Mouse (Mus musculus) limb, embryonic 11.5 days (tissue): ENCODE measurements around the gene Dnmt3c. TPM values are rescaled to one million over a fixed set of nuclear protein-coding genes. Genes with fewer than 3 reads are reported as not detected.
"Not testable (repeated sequence)": the region's sequence is repeated elsewhere in the genome, so short reads cannot be mapped to it uniquely, and the experiment has no call there.

Experiments used
- ATAC-seq: fragments of 200-750 bp; cut with Nextera tagmentation; 2 replicates; pipeline ENCODE4 v1.8.0; 2017; ENCODE audit warnings: low read depth; ENCODE audit not compliant: insufficient number of reproducible peaks, low FRiP score, low TSS enrichment
- DNase-seq: peaks from one replicate; pipeline ENCODE4 v3.0.0-alpha.2; 2015; ENCODE audit warnings: low spot score
- H3K27ac ChIP-seq: fragments of 300-500 bp; sonication (generic); replicated peaks from 2 replicates; pipeline ENCODE4 v1.5.1; 2014; ENCODE audit warnings: low read depth, mild to moderate bottlenecking, low read length
- H3K27me3 ChIP-seq: fragments of 300-500 bp; sonication (generic); 2 replicates; pipeline ENCODE4 v1.6.1; 2014; ENCODE audit warnings: mild to moderate bottlenecking, low read length, mixed read lengths; ENCODE audit not compliant: control insufficient read depth, insufficient read depth
- H3K36me3 ChIP-seq: fragments of 300-500 bp; sonication (generic); 2 replicates; pipeline ENCODE4 v1.6.1; 2014; ENCODE audit warnings: mild to moderate bottlenecking, low read length, moderate library complexity, mixed read lengths; ENCODE audit not compliant: control insufficient read depth, insufficient read depth
- H3K4me1 ChIP-seq: fragments of 300-500 bp; sonication (generic); 2 replicates; pipeline ENCODE4 v1.6.1; 2014; ENCODE audit warnings: low read length, mixed read lengths; ENCODE audit not compliant: control insufficient read depth, insufficient read depth
- H3K4me2 ChIP-seq: fragments of 300-500 bp; sonication (generic); 2 replicates; pipeline ENCODE4 v1.6.1; 2014; ENCODE audit warnings: low read depth, mild to moderate bottlenecking, moderate library complexity; ENCODE audit not compliant: severe bottlenecking
- H3K4me3 ChIP-seq: fragments of 300-500 bp; sonication (generic); 2 replicates; pipeline ENCODE4 v1.5.1; 2014; ENCODE audit warnings: low read depth, low read length
- H3K9ac ChIP-seq: fragments of 300-500 bp; sonication (generic); 2 replicates; pipeline ENCODE4 v1.6.1; 2014; ENCODE audit warnings: mild to moderate bottlenecking, low read length
- H3K9me3 ChIP-seq: fragments of 300-500 bp; sonication (generic); 2 replicates; pipeline ENCODE4 v1.6.1; 2016; ENCODE audit warnings: low read length; ENCODE audit not compliant: control insufficient read depth
- WGBS: fragments of 180-500 bp; shearing (Covaris S2); extraction: QIAGEN DNeasy Blood & Tissue Kit; methylation state at CpG from one replicate; pipeline ENCODE4 v1.1.7; 2014; 5-methylcytosine and 5-hydroxymethylcytosine counted together
- polyA plus RNA-seq: library from polyadenylated mRNA; unstranded; fragments of >200 nt; fragmentation: Nextera tagmentation; extraction: Ambion mirVana; gene quantifications from 2 replicates; pipeline ENCODE4 v1.2.1, GENCODE M21; 2014

Gene Dnmt3c
- polyA plus RNA-seq: not detected in 2 replicates

- no peaks in the 10 kb centered on the region for H3K9me3 ChIP-seq
- H3K4me2 ChIP-seq: no peak within 1 kb of the TSS
- no peak for ATAC-seq
- no peak within 1 kb of the TSS for H3K9ac ChIP-seq
- H3K4me3 ChIP-seq: no peak within 1 kb of the TSS
- no peak within 1 kb of the TSS for H3K27ac ChIP-seq
- H3K27me3 ChIP-seq: no peaks in the 10 kb centered on the region
- no peaks in the 10 kb centered on the region for H3K36me3 ChIP-seq
- no peaks in the 10 kb centered on the region for H3K4me1 ChIP-seq
- no peak for DNase-seq
Measured at GRCm38 (mm10) chr2:153696352-153696751, at the start of gene Dnmt3c. Gene Dnmt3c (plus strand): TSS chr2:153696652.

- H3K27ac ChIP-seq: no peak overlapping the region; the same call in 1 of the 2 replicates
- peak; percentile 77 for DNase-seq
- peak overlapping the region; percentile 61 for H3K9ac ChIP-seq
- H3K4me3 ChIP-seq: peak overlapping the region; percentile 55
- 22% methylated on average over 13 of the region's 14 CpGs for WGBS
- no peaks in the 10 kb centered on the region for H3K9me3 ChIP-seq
- H3K4me2 ChIP-seq: peak overlapping the region; percentile 91
- no peak for ATAC-seq
- H3K4me1 ChIP-seq: peaks cover 12% of the 10 kb centered on the region
- no peaks in the 10 kb centered on the region for H3K36me3 ChIP-seq
- H3K27me3 ChIP-seq: no peaks in the 10 kb centered on the region; the same call in 1 of the 2 replicates
Measured at GRCm38 (mm10) chr2:153648773-153649297, 47.6 kb upstream of the Dnmt3c start.

DNA sequence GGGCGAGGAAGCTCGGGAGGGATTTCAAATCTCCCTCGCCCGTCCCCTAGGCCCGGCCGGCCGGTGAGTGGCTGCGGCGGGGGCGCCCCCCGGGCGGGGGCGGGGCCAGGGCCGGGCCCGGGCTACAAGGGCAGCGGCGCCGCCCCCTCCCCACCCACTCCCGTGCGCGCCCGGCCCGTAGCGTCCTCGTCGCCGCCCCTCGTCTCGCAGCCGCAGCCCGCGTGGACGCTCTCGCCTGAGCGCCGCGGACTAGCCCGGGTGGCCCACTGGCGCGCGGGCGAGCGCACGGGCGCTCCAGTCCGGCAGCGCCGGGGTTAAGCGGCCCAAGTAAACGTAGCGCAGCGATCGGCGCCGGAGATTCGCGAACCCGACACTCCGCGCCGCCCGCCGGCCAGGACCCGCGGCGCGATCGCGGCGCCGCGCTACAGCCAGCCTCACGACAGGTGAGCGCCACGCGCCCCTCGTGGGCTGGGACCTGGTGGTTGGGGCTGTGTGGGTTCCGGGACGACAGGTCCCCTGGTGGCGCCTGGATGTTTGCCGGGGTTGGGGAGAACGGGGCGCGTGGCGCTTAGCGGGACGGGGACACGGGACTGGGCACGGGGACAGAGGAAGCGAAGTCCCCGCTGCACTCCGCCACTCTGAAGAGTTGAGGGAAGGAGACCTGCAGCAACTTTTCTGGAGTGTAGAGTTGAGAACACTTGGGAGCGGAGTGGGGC lies 47.0 kb upstream of the Dnmt3c start, which contains the start of gene Dnmt3b:
Gene Dnmt3b (plus strand): TSS at position 153 of the 716 bp plus-strand sequence.
- DNase-seq (peak; percentile 78), ATAC-seq (peak; percentile 79)
- Histone ChIP-seq H3K27ac (no peak within 1 kb of the TSS; the same call in 1 of the 2 replicates), H3K4me3 (peak within 1 kb of the TSS; percentile 55), H3K27me3 (no peaks in the 10 kb centered on the region; the same call in 1 of the 2 replicates), H3K9me3 (no peaks in the 10 kb centered on the region), H3K9ac (peak within 1 kb of the TSS; percentile 61), H3K4me2 (peak within 1 kb of the TSS; percentile 91), H3K36me3 (no peaks in the 10 kb centered on the region), H3K4me1 (peaks cover 12% of the 10 kb centered on the region)
- WGBS: under 1% methylated on average over 89 of the region's 93 CpGs

DNA sequence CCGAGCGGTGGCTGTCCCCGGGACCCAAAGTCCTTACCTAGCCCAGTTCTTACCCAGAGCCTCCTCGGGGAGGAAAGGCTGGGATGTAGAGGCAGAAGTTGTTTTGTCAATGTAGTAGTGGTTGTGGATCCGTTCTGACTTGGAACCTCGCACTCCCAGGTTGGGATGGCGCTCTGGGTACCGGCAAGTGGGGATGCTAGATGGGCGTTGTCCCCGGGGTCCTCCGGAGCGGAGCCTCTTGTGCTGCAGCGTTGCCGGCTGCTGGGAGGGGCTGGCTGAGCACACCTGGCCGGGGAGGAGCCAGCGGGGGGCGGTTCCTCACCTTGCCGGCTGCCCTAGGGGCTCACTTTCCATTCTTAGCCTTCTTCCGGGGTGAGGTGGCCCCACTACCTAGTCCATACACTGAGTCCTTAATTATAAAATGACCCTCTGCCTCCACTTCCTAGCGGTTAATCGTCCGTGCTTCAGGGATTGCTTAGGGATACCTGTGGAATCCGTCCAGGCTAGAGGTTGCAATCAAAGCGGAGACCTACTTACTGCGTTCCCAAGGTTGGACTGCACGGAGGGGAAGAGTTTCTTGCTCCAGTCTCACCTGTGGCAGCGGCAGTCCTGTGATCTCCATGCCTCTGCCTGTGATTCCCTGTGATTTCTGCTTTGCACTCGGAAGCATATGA lies 46.3 kb upstream of the Dnmt3c start:
- Histone ChIP-seq H3K4me3 (peak overlapping the region; percentile 55), H3K27me3 (no peaks in the 10 kb centered on the region; the same call in 1 of the 2 replicates), H3K9me3 (no peaks in the 10 kb centered on the region), H3K9ac (peak overlapping the region; percentile 61), H3K4me2 (peak overlapping the region; percentile 91), H3K36me3 (no peaks in the 10 kb centered on the region), H3K27ac (no peak overlapping the region), H3K4me1 (peaks cover 12% of the 10 kb centered on the region)
- ATAC-seq (peak; percentile 17; the same call in 1 of the 2 replicates), DNase-seq (peak; percentile 61)
- 2% methylated on average over 28 of the region's 28 CpGs for WGBS

DNA sequence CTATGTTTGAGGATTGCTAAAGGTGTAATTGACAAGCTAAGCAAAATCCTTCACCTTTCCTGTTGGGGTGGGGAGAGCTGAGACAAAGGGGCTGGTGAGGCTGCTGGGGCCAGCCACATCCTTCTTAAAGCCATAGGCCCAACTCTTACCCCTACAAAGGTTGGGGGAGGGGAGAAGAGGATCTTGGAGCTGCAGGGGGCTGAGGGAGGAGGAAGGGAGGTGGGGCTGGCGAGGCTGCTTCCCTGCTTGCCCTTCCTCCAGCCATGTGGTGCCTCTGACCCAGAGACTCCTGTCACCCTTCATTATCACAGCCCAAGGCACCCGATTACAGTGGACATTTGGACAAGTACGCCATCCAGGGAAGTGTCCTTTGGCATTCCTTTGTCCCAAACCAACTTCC lies 44.8 kb upstream of the Dnmt3c start:
- Histone ChIP-seq H3K4me3 (no peak overlapping the region), H3K27ac (no peak overlapping the region), H3K4me2 (no peak overlapping the region), H3K27me3 (no peaks in the 10 kb centered on the region; the same call in 1 of the 2 replicates), H3K9me3 (no peaks in the 10 kb centered on the region), H3K9ac (no peak overlapping the region), H3K4me1 (peaks cover 12% of the 10 kb centered on the region), H3K36me3 (no peaks in the 10 kb centered on the region)
- ATAC-seq: no peak
- 57% methylated on average over 3 of the region's 3 CpGs for WGBS
- no peak for DNase-seq

- H3K27ac ChIP-seq, H3K9ac ChIP-seq, H3K9me3 ChIP-seq, H3K4me2 ChIP-seq, ATAC-seq, H3K4me3 ChIP-seq, DNase-seq, H3K4me1 ChIP-seq, H3K36me3 ChIP-seq, H3K27me3 ChIP-seq: not testable (repeated sequence)
- WGBS: 79% methylated on average over 6 of the region's 8 CpGs
Measured at GRCm38 (mm10) chr2:153657659-153658058, 38.8 kb upstream of the Dnmt3c start.

- WGBS: 40% methylated on average over 3 of the region's 3 CpGs
- H3K36me3 ChIP-seq: peaks cover 2% of the 10 kb centered on the region; the same call in 1 of the 2 replicates
Measured at GRCm38 (mm10) chr2:153660616-153661015, 35.8 kb upstream of the Dnmt3c start.

GRCm38 (mm10) chr2:153665401-153665800 lies 31.1 kb upstream of the Dnmt3c start:
- Histone ChIP-seq H3K36me3 (peaks cover 3% of the 10 kb centered on the region; the same call in 1 of the 2 replicates), H3K27me3 (no peaks in the 10 kb centered on the region), H3K4me3 (no peak overlapping the region), H3K27ac (no peak overlapping the region), H3K9me3 (no peaks in the 10 kb centered on the region), H3K4me2 (no peak overlapping the region), H3K4me1 (no peaks in the 10 kb centered on the region), H3K9ac (no peak overlapping the region)
- 90% methylated on average over 7 of the region's 7 CpGs for WGBS
- ATAC-seq (no peak), DNase-seq (no peak)

More at GRCm38 (mm10) chr2:153660616-153661015, 35.8 kb upstream of the Dnmt3c start:
- Histone ChIP-seq H3K4me1 (no peaks in the 10 kb centered on the region), H3K9me3 (no peaks in the 10 kb centered on the region), H3K4me3 (no peak overlapping the region), H3K4me2 (no peak overlapping the region), H3K9ac (no peak overlapping the region), H3K27me3 (no peaks in the 10 kb centered on the region), H3K27ac (no peak overlapping the region)
- ATAC-seq: no peak
- no peak for DNase-seq
